Mouse (Mus musculus) midbrain, embryonic 11.5 days (tissue): ENCODE data around the gene Dpep2nb. TPM values are rescaled to one million over a fixed set of nuclear protein-coding genes. Genes with fewer than 3 reads are reported as not detected.

Source experiments
- ATAC-seq: fragments of 200-750 bp; cut with Nextera tagmentation; 2 replicates; pipeline ENCODE4 v1.8.0; 2017; ENCODE audit warnings: moderate TSS enrichment, moderate library complexity; ENCODE audit not compliant: low FRiP score
- DNase-seq: peaks from one replicate; pipeline ENCODE4 v3.0.0; 2015; ENCODE audit warnings: low spot score; ENCODE audit errors: missing footprints
- H3K27ac ChIP-seq: fragments of 300-500 bp; sonication (generic); 2 replicates; pipeline ENCODE4 v1.5.1; 2014; ENCODE audit warnings: low read depth, low read length
- H3K27me3 ChIP-seq: fragments of 300-500 bp; sonication (generic); 2 replicates; pipeline ENCODE4 v1.6.1; 2014; ENCODE audit warnings: mild to moderate bottlenecking, low read length, moderate library complexity, mixed read lengths; ENCODE audit not compliant: control insufficient read depth, insufficient read depth
- H3K36me3 ChIP-seq: fragments of 300-500 bp; sonication (generic); 2 replicates; pipeline ENCODE4 v1.6.1; 2014; ENCODE audit warnings: mild to moderate bottlenecking, low read length, moderate library complexity, mixed read lengths; ENCODE audit not compliant: control insufficient read depth, insufficient read depth
- H3K4me1 ChIP-seq: fragments of 300-500 bp; sonication (generic); 2 replicates; pipeline ENCODE4 v1.6.1; 2014; ENCODE audit warnings: low read length; ENCODE audit not compliant: control insufficient read depth, insufficient read depth
- H3K4me2 ChIP-seq: fragments of 300-500 bp; sonication (generic); 2 replicates; pipeline ENCODE4 v1.6.1; 2014; ENCODE audit warnings: mild to moderate bottlenecking, moderate library complexity
- H3K4me3 ChIP-seq: fragments of 300-500 bp; sonication (generic); 2 replicates; pipeline ENCODE4 v1.5.1; 2014; ENCODE audit warnings: low read depth, low read length
- H3K9ac ChIP-seq: fragments of 300-500 bp; sonication (generic); 2 replicates; pipeline ENCODE4 v1.6.1; 2014; ENCODE audit warnings: low read length
- H3K9me3 ChIP-seq: fragments of 300-500 bp; sonication (generic); 2 replicates; pipeline ENCODE4 v1.6.1; 2016; ENCODE audit warnings: low read length; ENCODE audit not compliant: control insufficient read depth
- WGBS: fragments of 180-500 bp; shearing (Covaris S2); extraction: QIAGEN DNeasy Blood & Tissue Kit; methylation state at CpG from one replicate; pipeline ENCODE4 v1.1.7; 2014; 5-methylcytosine and 5-hydroxymethylcytosine counted together
- polyA plus RNA-seq: library from polyadenylated mRNA; unstranded; fragments of >200 nt; fragmentation: Nextera tagmentation; extraction: Ambion mirVana; gene quantifications from 2 replicates; pipeline ENCODE4 v1.2.1, GENCODE M21; 2014

The Dpep2nb gene
- polyA plus RNA-seq: 0.28 TPM in 1 of 2 replicates, not detected in the other

DNA sequence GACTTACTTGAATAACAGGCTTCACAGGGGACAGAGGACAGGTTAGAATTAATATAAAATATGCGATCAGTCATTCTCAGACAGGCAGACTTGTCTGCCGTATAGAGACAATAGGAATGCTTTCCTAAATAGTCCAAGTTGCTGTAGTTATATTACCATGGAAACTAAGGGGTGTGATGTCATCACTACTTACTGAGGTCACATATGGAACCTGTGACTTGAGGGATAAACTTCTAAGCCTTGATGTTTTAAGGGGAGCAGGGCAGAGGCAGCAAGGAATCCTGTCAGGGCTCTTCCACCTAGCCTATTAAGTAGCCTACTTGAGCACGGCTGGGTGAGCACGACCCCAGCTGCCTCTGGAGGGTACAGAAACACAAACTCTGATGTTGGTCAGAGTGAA lies at the start of gene Dpep2nb:
Dpep2nb (minus strand) TSS at position 101 of the 400 bp plus-strand sequence.
- no peak within 1 kb of the TSS for H3K9ac ChIP-seq
- WGBS: 75% methylated on average over 4 of the region's 4 CpGs
- DNase-seq (no peak), ATAC-seq (no peak)
- no peaks in the 10 kb centered on the region for H3K27me3 ChIP-seq
- H3K4me1 ChIP-seq: peaks cover 10% of the 10 kb centered on the region
- H3K36me3 ChIP-seq: no peaks in the 10 kb centered on the region
- H3K9me3 ChIP-seq: no peaks in the 10 kb centered on the region
- H3K27ac ChIP-seq: no peak within 1 kb of the TSS
- no peak within 1 kb of the TSS for H3K4me3 ChIP-seq
- H3K4me2 ChIP-seq: no peak within 1 kb of the TSS

DNA sequence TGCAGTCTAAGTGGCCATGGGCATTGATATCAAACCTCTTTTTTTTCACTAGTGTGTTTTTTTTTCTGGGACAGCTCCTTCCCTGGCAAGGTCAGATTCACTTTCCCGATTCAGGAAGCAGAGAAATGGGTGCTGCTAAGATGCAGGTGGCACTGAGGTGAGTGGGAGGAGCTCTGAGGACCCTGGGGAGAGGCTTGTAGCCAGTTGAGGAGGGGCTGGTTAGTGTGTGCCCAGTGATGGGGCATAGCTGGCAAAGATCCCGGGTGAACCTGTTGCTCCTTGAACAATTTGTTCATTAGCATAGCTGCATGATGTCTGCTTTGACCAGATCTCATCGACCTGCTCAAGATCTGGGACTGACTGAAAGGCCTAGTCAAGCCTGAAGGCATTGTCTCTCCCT lies 49.3 kb upstream of the Dpep2nb start:
- Histone ChIP-seq H3K27me3 (no peaks in the 10 kb centered on the region), H3K9me3 (no peaks in the 10 kb centered on the region), H3K4me3 (no peak overlapping the region), H3K4me2 (no peak overlapping the region), H3K9ac (no peak overlapping the region), H3K27ac (no peak overlapping the region), H3K4me1 (no peaks in the 10 kb centered on the region), H3K36me3 (no peaks in the 10 kb centered on the region)
- DNase-seq: no peak
- 69% methylated on average over 3 of the region's 3 CpGs for WGBS
- no peak for ATAC-seq

DNA sequence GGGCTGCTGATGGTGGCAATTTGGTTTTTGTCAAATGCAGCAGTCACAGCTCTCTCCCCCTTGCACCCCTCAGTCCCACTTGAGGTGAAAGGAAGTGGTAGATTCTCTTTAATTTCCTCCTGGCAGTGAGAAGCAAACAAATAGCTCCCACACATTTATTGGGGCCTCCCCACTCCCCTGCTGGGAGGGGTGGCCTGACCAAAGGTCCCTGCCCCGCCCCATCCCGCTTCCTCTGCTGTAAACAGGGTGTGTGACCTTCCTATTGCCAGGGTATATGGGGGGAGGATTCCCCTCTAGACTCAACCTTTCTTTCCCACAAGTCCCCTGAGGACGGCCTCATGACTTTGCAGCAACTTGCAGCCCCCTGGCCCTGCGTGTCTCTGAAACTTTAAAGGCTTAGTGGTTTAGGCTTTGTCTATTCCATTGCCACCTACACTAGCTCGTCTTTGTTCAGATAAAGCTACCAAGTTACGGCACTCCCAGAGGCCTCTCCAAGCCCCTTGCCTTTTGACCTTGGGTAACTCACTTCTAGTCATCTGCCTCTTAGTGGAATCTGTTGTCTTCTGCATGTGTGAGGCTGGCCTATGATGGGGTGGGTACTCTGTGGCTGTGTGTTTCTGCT lies 48.5 kb upstream of the Dpep2nb start:
- no peaks in the 10 kb centered on the region for H3K9me3 ChIP-seq
- no peak overlapping the region for H3K4me3 ChIP-seq
- H3K27me3 ChIP-seq: no peaks in the 10 kb centered on the region
- H3K4me1 ChIP-seq: no peaks in the 10 kb centered on the region
- no peak overlapping the region for H3K27ac ChIP-seq
- no peaks in the 10 kb centered on the region for H3K36me3 ChIP-seq
- no peak for ATAC-seq
- DNase-seq: no peak
- no peak overlapping the region for H3K9ac ChIP-seq
- WGBS: 82% methylated on average over 6 of the region's 6 CpGs
- no peak overlapping the region for H3K4me2 ChIP-seq

DNA sequence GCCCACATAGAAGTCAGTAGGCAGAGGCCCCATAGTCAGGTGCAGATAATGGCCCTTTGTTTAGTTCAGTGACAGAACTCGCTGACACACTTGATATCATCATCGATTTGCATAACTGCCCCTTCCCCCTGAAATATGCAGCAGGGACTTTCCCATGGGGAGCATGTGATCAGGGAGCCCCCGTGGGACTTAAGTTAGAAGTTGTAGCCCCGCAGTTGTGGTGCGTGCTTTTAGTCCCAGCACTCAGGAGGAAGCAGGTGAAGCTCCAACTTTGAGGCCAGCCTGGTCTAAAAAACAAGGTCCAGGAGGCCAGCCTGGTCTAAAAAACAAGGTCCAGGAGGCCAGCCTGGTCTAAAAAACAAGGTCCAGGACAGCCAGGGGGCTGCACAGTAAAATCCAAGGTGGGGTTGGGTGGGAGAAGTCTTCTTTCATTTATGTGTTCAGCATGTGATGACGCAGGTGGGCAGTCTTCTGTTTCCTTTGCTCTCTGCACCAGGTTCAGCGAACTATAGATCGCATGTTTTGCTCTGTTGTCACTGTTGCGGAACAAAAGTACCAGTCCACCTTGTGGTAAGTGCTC lies 46.8 kb upstream of the Dpep2nb start:
- Histone ChIP-seq H3K27me3 (no peaks in the 10 kb centered on the region), H3K36me3 (no peaks in the 10 kb centered on the region), H3K4me2 (no peak overlapping the region), H3K4me3 (no peak overlapping the region), H3K9ac (no peak overlapping the region), H3K4me1 (no peaks in the 10 kb centered on the region), H3K27ac (no peak overlapping the region), H3K9me3 (no peaks in the 10 kb centered on the region)
- WGBS: 93% methylated on average over 9 of the region's 9 CpGs
- ATAC-seq: no peak
- DNase-seq: no peak

DNA sequence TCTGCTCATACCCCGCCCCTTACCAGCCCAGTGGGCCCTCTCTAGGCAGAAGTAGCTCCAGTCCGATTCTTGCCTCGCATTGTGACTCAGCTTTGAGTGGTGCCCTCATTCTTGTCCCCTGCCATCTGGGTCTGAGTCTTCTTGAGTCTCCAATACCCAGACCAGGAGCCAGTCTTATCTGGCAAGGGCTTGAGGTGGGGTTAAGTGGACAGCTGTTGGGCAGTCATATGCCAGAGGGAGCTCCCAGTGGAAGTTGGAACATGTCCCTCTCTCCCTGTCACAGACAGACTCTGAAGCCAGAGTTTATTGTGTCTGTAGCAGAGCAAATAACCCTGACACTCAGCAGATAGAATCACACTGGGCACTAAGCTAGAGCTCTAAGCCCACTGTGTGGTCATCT lies 45.3 kb upstream of the Dpep2nb start:
- H3K27ac ChIP-seq: no peak overlapping the region
- H3K4me2 ChIP-seq: no peak overlapping the region
- no peak overlapping the region for H3K4me3 ChIP-seq
- no peaks in the 10 kb centered on the region for H3K4me1 ChIP-seq
- no peaks in the 10 kb centered on the region for H3K9me3 ChIP-seq
- no peaks in the 10 kb centered on the region for H3K27me3 ChIP-seq
- H3K9ac ChIP-seq: no peak overlapping the region
- DNase-seq (no peak), ATAC-seq (no peak)
- H3K36me3 ChIP-seq: no peaks in the 10 kb centered on the region
- 84% methylated on average over 3 of the region's 3 CpGs for WGBS

DNA sequence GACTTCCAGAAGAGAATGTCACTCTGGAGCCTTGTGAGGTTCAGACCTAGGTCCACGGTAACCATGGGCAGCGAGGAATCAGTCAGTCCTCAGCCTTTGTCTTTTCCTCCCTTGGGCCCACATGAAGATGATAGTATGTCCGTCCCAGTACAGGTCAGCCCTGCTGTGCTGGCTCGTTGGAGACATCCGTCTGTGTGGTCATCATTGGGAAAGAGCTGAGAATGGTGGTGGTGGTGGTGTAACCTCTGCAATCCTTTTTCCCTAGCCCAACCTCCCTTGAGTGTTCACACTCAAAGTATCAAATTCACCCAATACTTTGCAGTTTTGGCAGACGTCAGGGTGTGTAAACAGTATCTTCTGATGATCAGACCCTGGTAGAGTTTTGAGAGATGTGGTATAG lies 44.1 kb upstream of the Dpep2nb start:
- H3K4me2 ChIP-seq: no peak overlapping the region
- H3K4me3 ChIP-seq: no peak overlapping the region
- H3K27me3 ChIP-seq: no peaks in the 10 kb centered on the region
- ATAC-seq: no peak
- no peaks in the 10 kb centered on the region for H3K36me3 ChIP-seq
- no peaks in the 10 kb centered on the region for H3K4me1 ChIP-seq
- WGBS: 86% methylated on average over 6 of the region's 6 CpGs
- no peak for DNase-seq
- no peak overlapping the region for H3K27ac ChIP-seq
- H3K9ac ChIP-seq: no peak overlapping the region
- H3K9me3 ChIP-seq: no peaks in the 10 kb centered on the region

DNA sequence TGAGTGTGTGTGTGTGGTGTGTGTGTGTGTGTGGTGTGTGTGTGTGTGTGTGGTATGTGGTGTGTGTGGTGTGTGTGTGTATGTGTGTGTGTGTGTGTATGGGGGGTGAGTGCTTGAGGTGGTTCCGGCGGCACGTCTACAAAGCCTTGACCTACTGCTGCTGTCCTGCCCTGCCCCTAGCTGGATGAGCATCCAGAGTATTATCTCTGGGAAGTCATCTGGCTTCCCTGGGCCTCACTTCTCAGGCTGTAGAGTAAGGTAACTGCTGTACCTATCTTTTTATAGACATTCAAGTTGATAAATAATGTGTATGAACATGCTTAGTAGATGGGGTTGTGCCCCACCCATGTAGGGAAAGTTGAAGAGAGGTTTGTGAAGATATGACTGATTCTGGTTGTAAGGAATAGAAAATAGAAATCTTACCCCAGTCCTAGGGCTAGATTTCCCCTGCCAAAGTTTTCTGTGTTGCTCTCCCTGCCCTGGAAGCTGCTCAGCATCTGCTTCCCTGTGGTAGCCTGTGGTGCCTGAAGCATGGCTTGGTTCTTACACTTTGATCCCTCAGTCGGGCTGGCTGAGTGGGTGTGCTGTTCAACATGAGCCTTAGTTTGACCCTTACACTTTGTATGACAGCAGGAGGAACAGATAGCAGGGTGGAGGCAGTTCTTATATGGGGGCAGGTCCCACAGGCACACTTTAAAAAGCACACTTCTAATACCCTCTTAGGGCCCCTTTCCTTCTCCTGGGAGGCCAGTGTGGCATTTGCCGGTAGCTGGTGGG lies 42.3 kb upstream of the Dpep2nb start:
- H3K27me3 ChIP-seq: no peaks in the 10 kb centered on the region
- H3K36me3 ChIP-seq: no peaks in the 10 kb centered on the region
- ATAC-seq (no peak), DNase-seq (no peak)
- WGBS: 84% methylated on average over 5 of the region's 5 CpGs
- H3K4me2 ChIP-seq: no peak overlapping the region
- no peak overlapping the region for H3K27ac ChIP-seq
- no peaks in the 10 kb centered on the region for H3K9me3 ChIP-seq
- H3K4me1 ChIP-seq: no peaks in the 10 kb centered on the region
- H3K4me3 ChIP-seq: no peak overlapping the region
- no peak overlapping the region for H3K9ac ChIP-seq

DNA sequence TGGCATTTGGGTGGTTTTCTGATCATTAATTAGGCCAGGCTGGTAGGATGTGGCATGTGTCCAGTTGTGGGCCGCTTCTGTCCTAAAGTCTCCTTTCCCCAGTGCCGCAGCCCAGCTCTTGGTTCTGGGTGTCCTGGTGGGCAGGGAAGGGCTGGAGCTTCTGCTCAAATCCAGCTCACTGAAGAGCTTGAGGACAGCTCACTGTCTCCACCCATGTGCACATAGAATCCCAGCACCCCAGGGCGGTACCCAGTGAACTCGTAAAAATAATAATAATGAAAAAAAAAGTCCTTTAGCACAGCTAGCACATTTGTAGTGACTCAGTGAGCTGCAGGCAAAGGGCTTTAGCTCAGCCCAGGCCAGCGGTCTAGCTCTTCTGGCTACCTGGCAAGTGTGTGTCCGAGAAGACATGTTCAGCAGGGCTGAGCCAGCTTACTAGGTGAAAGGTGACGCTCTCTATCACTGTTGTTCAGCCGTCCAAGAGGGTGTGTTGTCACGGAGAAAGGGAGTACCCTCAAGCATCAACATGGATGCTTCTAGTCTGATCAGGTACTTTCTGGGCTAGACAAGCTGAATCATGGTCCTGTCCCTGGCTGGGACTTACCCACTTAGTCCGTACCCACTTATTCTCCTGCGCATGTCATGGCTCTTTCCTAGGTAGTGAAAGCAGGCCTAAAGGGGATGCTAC lies 41.2 kb upstream of the Dpep2nb start:
- 97% methylated on average over 11 of the region's 11 CpGs for WGBS
- H3K4me3 ChIP-seq: no peak overlapping the region
- no peak overlapping the region for H3K4me2 ChIP-seq
- H3K27ac ChIP-seq: no peak overlapping the region
- H3K36me3 ChIP-seq: no peaks in the 10 kb centered on the region
- H3K9ac ChIP-seq: no peak overlapping the region
- H3K9me3 ChIP-seq: no peaks in the 10 kb centered on the region
- H3K4me1 ChIP-seq: no peaks in the 10 kb centered on the region
- no peak for DNase-seq
- ATAC-seq: no peak
- H3K27me3 ChIP-seq: no peaks in the 10 kb centered on the region

DNA sequence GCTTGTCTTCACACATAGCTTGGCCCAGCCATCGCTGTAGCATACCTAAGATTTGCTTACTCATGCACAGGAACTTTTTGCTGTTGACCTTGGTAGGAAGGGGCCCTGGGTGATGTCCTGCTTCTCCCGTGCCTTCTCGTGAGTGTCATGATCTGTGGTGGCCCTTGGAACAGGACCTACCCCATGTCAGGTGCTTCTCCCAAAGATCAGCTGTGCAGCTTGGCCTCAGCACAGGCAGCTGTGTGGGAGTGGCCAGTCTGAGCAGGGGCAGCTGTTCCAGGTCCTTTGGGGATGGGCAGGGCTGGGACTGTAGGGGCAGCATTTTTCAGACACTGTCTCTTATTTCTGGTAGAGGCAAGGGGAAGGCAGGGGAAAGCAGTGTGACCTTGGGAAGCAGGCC lies 38.4 kb upstream of the Dpep2nb start:
- Histone ChIP-seq H3K27me3 (no peaks in the 10 kb centered on the region), H3K4me3 (no peak overlapping the region), H3K9me3 (no peaks in the 10 kb centered on the region), H3K4me1 (no peaks in the 10 kb centered on the region), H3K36me3 (no peaks in the 10 kb centered on the region), H3K4me2 (no peak overlapping the region), H3K27ac (no peak overlapping the region), H3K9ac (no peak overlapping the region)
- ATAC-seq (no peak), DNase-seq (no peak)
- 87% methylated on average over 3 of the region's 3 CpGs for WGBS
